ENCODE assay signal across 7 mouse cellular contexts in the genomic region with DNA sequence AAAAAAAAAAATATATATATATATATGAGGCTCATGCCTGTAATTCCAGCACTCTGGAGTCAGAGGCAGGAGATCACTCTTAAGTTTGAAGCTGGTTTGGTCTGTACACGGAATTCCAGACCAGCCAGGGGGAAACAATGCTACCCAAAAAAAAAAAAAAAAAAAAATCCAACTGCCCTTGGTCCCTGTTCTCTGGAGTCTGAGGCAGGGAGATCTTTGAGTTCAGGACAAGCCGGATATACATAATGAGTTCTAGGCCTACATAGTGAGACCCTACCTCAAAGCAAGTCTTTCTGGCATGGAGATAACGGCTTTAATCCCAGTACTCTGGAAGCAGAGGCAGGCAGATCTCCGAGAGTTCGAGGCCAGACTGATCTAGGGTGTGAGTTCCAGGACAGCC. TPM values are rescaled to one million over a fixed set of nuclear protein-coding genes. Genes with fewer than 3 reads are reported as not detected.
DNase-seq lines count a peak whose midpoint lies in the region; ATAC-seq and TF ChIP-seq lines count a peak whose summit lies in the region.

No protein-coding gene starts in this region.

- H3K27ac ChIP-seq in testis, adult 2 months (ENCODE audit: control insufficient read depth, insufficient read depth, low read depth, low read length): peak overlapping the region; percentile 96
- H3K27ac ChIP-seq in forebrain, embryonic 12.5 days: no peak overlapping the region
- no peak overlapping the region; the same call in 1 of the 2 replicates for H3K27ac ChIP-seq in liver, embryonic 11.5 days (ENCODE audit: low read depth, low read length)

- no peaks in the 10 kb centered on the region for H3K9me3 ChIP-seq in forebrain, embryonic 12.5 days
- H3K9me3 ChIP-seq in liver, embryonic 11.5 days (ENCODE audit: control insufficient read depth, low read length): no peaks in the 10 kb centered on the region

- TF ChIP-seq POLR2A in testis, adult 2 months (IDR thresholded peaks at IDR 0.05; ENCODE audit: control insufficient read depth, low read depth, low read length): no peak

- peak overlapping the region; percentile 94 for H3K4me3 ChIP-seq in testis, adult 2 months (ENCODE audit: control insufficient read depth, low read depth, low read length)
- peak overlapping the region; percentile 73 for H3K4me3 ChIP-seq in forebrain, embryonic 12.5 days (replicated peaks)
- H3K4me3 ChIP-seq in liver, embryonic 11.5 days (ENCODE audit: low read depth, low read length): peak overlapping the region; percentile 87

- H3K4me2 ChIP-seq in forebrain, embryonic 12.5 days: peak overlapping the region; percentile 55
- H3K4me2 ChIP-seq in liver, embryonic 11.5 days: peak overlapping the region; percentile 97

- H3K27me3 ChIP-seq in testis, adult 2 months (ENCODE audit: control insufficient read depth, insufficient read depth, low read length): no peaks in the 10 kb centered on the region
- no peaks in the 10 kb centered on the region for H3K27me3 ChIP-seq in forebrain, embryonic 12.5 days
- no peaks in the 10 kb centered on the region for H3K27me3 ChIP-seq in liver, embryonic 11.5 days (replicated peaks; ENCODE audit: control insufficient read depth, insufficient read depth, low read length)

- peaks cover 1% of the 10 kb centered on the region for H3K36me3 ChIP-seq in testis, adult 2 months (ENCODE audit: control insufficient read depth, insufficient read depth, low read length)
- peaks cover 16% of the 10 kb centered on the region for H3K36me3 ChIP-seq in forebrain, embryonic 12.5 days (replicated peaks)
- H3K36me3 ChIP-seq in liver, embryonic 11.5 days (ENCODE audit: control insufficient read depth, insufficient read depth, low read length): peaks cover 4% of the 10 kb centered on the region; the same call in 1 of the 2 replicates

- no peak for DNase-seq in testis, postnatal 14 days (ENCODE audit: low spot score)
- DNase-seq in liver, embryonic 11.5 days (ENCODE audit: low spot score): no peak
- DNase-seq in right cerebral cortex, postnatal 14 days: no peak
- no peak for DNase-seq in urinary bladder, postnatal 4 days (ENCODE audit: low spot score in 2 of 2)

- no peak overlapping the region for H3K9ac ChIP-seq in forebrain, embryonic 12.5 days
- peak overlapping the region; percentile 86; the same call in 1 of the 2 replicates for H3K9ac ChIP-seq in liver, embryonic 11.5 days (ENCODE audit: low read depth, low read length)

- WGBS in forebrain, embryonic 12.5 days: 70% methylated on average over 5 of the region's 5 CpGs
- 65% methylated on average over 5 of the region's 5 CpGs for WGBS in liver, embryonic 11.5 days

- ATAC-seq in forebrain, embryonic 12.5 days (ENCODE audit: low FRiP score): peak; percentile 7; the same call in 1 of the 2 replicates
- no peak for ATAC-seq in liver, embryonic 11.5 days (replicated peaks; ENCODE audit: low FRiP score)
- ATAC-seq in activated CD4-positive, CD25-positive, alpha-beta regulatory T cell, adult 4 months: no peak

- TF ChIP-seq CTCF in testis, adult 2 months (IDR thresholded peaks at IDR 0.05; ENCODE audit: control insufficient read depth, insufficient read depth, insufficient replicate concordance, low read depth, low read length): no peak

- H3K4me1 ChIP-seq in testis, adult 2 months (ENCODE audit: control insufficient read depth, insufficient read depth, low read length): peaks cover 2% of the 10 kb centered on the region
- peaks cover 19% of the 10 kb centered on the region for H3K4me1 ChIP-seq in forebrain, embryonic 12.5 days
- H3K4me1 ChIP-seq in liver, embryonic 11.5 days (replicated peaks; ENCODE audit: control insufficient read depth, insufficient read depth, low read length): peaks cover 17% of the 10 kb centered on the region

RNA-seq across cellular contexts. Expression of a gene that starts 0.4 kb away (rescaled TPM):
- polyA plus RNA-seq in testis, adult 2 months (2012; rRNA removed): 222 and 254 TPM in 2 replicates
- 54.9 and 61.8 TPM in 2 replicates for polyA plus RNA-seq in forebrain, embryonic 12.5 days (2016; fragmentation: Nextera tagmentation; extraction: Ambion mirVana)
- polyA plus RNA-seq in liver, embryonic 11.5 days (2014; fragmentation: Nextera tagmentation; extraction: Ambion mirVana): 24.8 and 29.5 TPM in 2 replicates
- 10 to 100 TPM in 1 of 2 experiments, 1 to 10 TPM in 1; 7.1 to 14.5 TPM for polyA plus RNA-seq in activated CD4-positive, CD25-positive, alpha-beta regulatory T cell, adult 4 months (2017; shearing (Covaris generic))

RNA-seq across cellular contexts. Expression of a gene that starts 14.9 kb away (rescaled TPM):
- 2.4 and 3.3 TPM in 2 replicates for polyA plus RNA-seq in testis, adult 2 months (2012; rRNA removed)
- polyA plus RNA-seq in forebrain, embryonic 12.5 days (2016; fragmentation: Nextera tagmentation; extraction: Ambion mirVana): 0.63 and 1.6 TPM in 2 replicates
- 14.1 and 14.8 TPM in 2 replicates for polyA plus RNA-seq in liver, embryonic 11.5 days (2014; fragmentation: Nextera tagmentation; extraction: Ambion mirVana)
- 10 to 100 TPM; 21.9 to 29.8 TPM for polyA plus RNA-seq in activated CD4-positive, CD25-positive, alpha-beta regulatory T cell, adult 4 months (2017; shearing (Covaris generic))

RNA-seq across cellular contexts. Expression of a gene that starts 18.8 kb away (rescaled TPM):
- polyA plus RNA-seq in testis, adult 2 months (2012; rRNA removed): 60.9 and 70.2 TPM in 2 replicates
- polyA plus RNA-seq in forebrain, embryonic 12.5 days (2016; fragmentation: Nextera tagmentation; extraction: Ambion mirVana): 189 and 194 TPM in 2 replicates
- polyA plus RNA-seq in liver, embryonic 11.5 days (2014; fragmentation: Nextera tagmentation; extraction: Ambion mirVana): 166 and 173 TPM in 2 replicates
- 100 to 1,000 TPM; 275 to 326 TPM for polyA plus RNA-seq in activated CD4-positive, CD25-positive, alpha-beta regulatory T cell, adult 4 months (2017; shearing (Covaris generic))

RNA-seq across cellular contexts. Expression of a gene that starts 22.9 kb away (rescaled TPM):
- polyA plus RNA-seq in testis, adult 2 months (2012; rRNA removed): 23.8 and 29.9 TPM in 2 replicates
- polyA plus RNA-seq in forebrain, embryonic 12.5 days (2016; fragmentation: Nextera tagmentation; extraction: Ambion mirVana): 0.28 and 0.35 TPM in 2 replicates
- polyA plus RNA-seq in liver, embryonic 11.5 days (2014; fragmentation: Nextera tagmentation; extraction: Ambion mirVana): 0.18 TPM in 2 replicates
- not detected for polyA plus RNA-seq in activated CD4-positive, CD25-positive, alpha-beta regulatory T cell, adult 4 months (2017; shearing (Covaris generic))
